Mouse (Mus musculus): Measurements from ENCODE around the gene Spata31d1a. TPM values are rescaled to one million over a fixed set of nuclear protein-coding genes. Genes with fewer than 3 reads are reported as not detected.

Spata31d1a gene
- total and polyA plus RNA-seq, 2 experiments from 2014 or later = 0.21 TPM; not detected in 1

- Histone ChIP-seq H3K27ac (ENCODE audit: low read depth, low read length) (no peak overlapping the region), H3K4me1 (ENCODE audit: insufficient read depth) (0 out of 2 replicates have a peak, but pooled peaks cover 5% of the 10 kb centered on the region), H3K36me3 (ENCODE audit: insufficient read depth) (no peaks in the 10 kb centered on the region), H3K4me2 (ENCODE audit: low read depth) (no peak overlapping the region), H3K9me3 (ENCODE audit: low read length) (no peaks in the 10 kb centered on the region), H3K27me3 (ENCODE audit: insufficient read depth, low read length) (no peaks in the 10 kb centered on the region), H3K4me3 (ENCODE audit: low read depth, low read length) (no peak overlapping the region), H3K9ac (no peak overlapping the region)
- DNase-seq (no peak), ATAC-seq (no peak)
- WGBS = 79% methylated on average over 12 of the region's 12 CpGs
- TF ChIP-seq CTCF (IDR thresholded peaks at IDR 0.05; ENCODE audit: low read depth) = no peak
Measured at GRCm38 (mm10) chr13:59676316-59677229, 33.6 kb downstream of the Spata31d1a start.

- peak within 1 kb of the TSS; percentile 85 for H3K4me2 ChIP-seq (ENCODE audit: low read depth)
- 1% methylated on average over 56 of the region's 61 CpGs for WGBS
- DNase-seq = peak; percentile 55
- peak within 1 kb of the TSS; percentile 77 for H3K4me3 ChIP-seq (ENCODE audit: low read depth, low read length)
- H3K9ac ChIP-seq = peak within 1 kb of the TSS; percentile 77
- peak within 1 kb of the TSS; percentile 81 for H3K27ac ChIP-seq (ENCODE audit: low read depth, low read length)
- H3K9me3 ChIP-seq (ENCODE audit: low read length) = no peaks in the 10 kb centered on the region
- H3K4me1 ChIP-seq (ENCODE audit: insufficient read depth) = 0 out of 2 replicates have a peak, but pooled peaks cover 5% of the 10 kb centered on the region
- no peak for TF ChIP-seq CTCF (IDR thresholded peaks at IDR 0.05; ENCODE audit: low read depth)
- H3K36me3 ChIP-seq (ENCODE audit: insufficient read depth) = no peaks in the 10 kb centered on the region
- H3K27me3 ChIP-seq (ENCODE audit: insufficient read depth, low read length) = no peaks in the 10 kb centered on the region
- ATAC-seq = peak; percentile 72
Measured at GRCm38 (mm10) chr13:59675151-59676011, 34.7 kb downstream of the Spata31d1a start, which contains the start of gene Golm1. Golm1 (minus strand) TSS chr13:59675811.

GRCm38 (mm10) chr13:59674761-59675150 is 35.4 kb downstream of the Spata31d1a start:
- H3K27me3 ChIP-seq (ENCODE audit: insufficient read depth, low read length) = no peaks in the 10 kb centered on the region
- peak overlapping the region; percentile 77 for H3K4me3 ChIP-seq (ENCODE audit: low read depth, low read length)
- DNase-seq (peak; percentile 47), ATAC-seq (peak; percentile 24; the same call in 1 of the 2 replicates)
- H3K9ac ChIP-seq = peak overlapping the region; percentile 77
- no peaks in the 10 kb centered on the region for H3K36me3 ChIP-seq (ENCODE audit: insufficient read depth)
- peak overlapping the region; percentile 81 for H3K27ac ChIP-seq (ENCODE audit: low read depth, low read length)
- H3K9me3 ChIP-seq (ENCODE audit: low read length) = no peaks in the 10 kb centered on the region
- H3K4me2 ChIP-seq (ENCODE audit: low read depth) = peak overlapping the region; percentile 85
- TF ChIP-seq CTCF (IDR thresholded peaks at IDR 0.05; ENCODE audit: low read depth) = no peak
- under 1% methylated on average over 13 of the region's 13 CpGs for WGBS
- H3K4me1 ChIP-seq (ENCODE audit: insufficient read depth) = 0 out of 2 replicates have a peak, but pooled peaks cover 5% of the 10 kb centered on the region

- H3K36me3 ChIP-seq (ENCODE audit: insufficient read depth) = no peaks in the 10 kb centered on the region
- H3K4me2 ChIP-seq (ENCODE audit: low read depth) = peak overlapping the region; percentile 85
- peak overlapping the region; percentile 77; the same call in 1 of the 2 replicates for H3K4me3 ChIP-seq (ENCODE audit: low read depth, low read length)
- DNase-seq = peak; percentile 24
- ATAC-seq = no peak
- TF ChIP-seq CTCF (IDR thresholded peaks at IDR 0.05; ENCODE audit: low read depth) = no peak
- H3K27ac ChIP-seq (ENCODE audit: low read depth, low read length) = 0 out of 2 replicates have a peak overlapping the region, but pooled peaks have one; percentile 35
- H3K9ac ChIP-seq = peak overlapping the region; percentile 77
- no peaks in the 10 kb centered on the region for H3K9me3 ChIP-seq (ENCODE audit: low read length)
- no peaks in the 10 kb centered on the region for H3K27me3 ChIP-seq (ENCODE audit: insufficient read depth, low read length)
- WGBS = 3% methylated on average over 3 of the region's 3 CpGs
- 0 out of 2 replicates have a peak, but pooled peaks cover 5% of the 10 kb centered on the region for H3K4me1 ChIP-seq (ENCODE audit: insufficient read depth)
Measured at GRCm38 (mm10) chr13:59674215-59674614, 35.9 kb downstream of the Spata31d1a start.

- 0 out of 2 replicates have a peak, but pooled peaks cover 5% of the 10 kb centered on the region for H3K4me1 ChIP-seq (ENCODE audit: insufficient read depth)
- 24% methylated on average over 7 of the region's 7 CpGs for WGBS
- DNase-seq = peak; percentile 10
- no peaks in the 10 kb centered on the region for H3K9me3 ChIP-seq (ENCODE audit: low read length)
- no peaks in the 10 kb centered on the region for H3K27me3 ChIP-seq (ENCODE audit: insufficient read depth, low read length)
- H3K27ac ChIP-seq (ENCODE audit: low read depth, low read length) = no peak overlapping the region
- 0 out of 2 replicates have a peak overlapping the region, but pooled peaks have one; percentile 18 for H3K9ac ChIP-seq
- H3K4me2 ChIP-seq (ENCODE audit: low read depth) = peak overlapping the region; percentile 85
- ATAC-seq = no peak
- H3K4me3 ChIP-seq (ENCODE audit: low read depth, low read length) = no peak overlapping the region
- no peak for TF ChIP-seq CTCF (IDR thresholded peaks at IDR 0.05; ENCODE audit: low read depth)
- H3K36me3 ChIP-seq (ENCODE audit: insufficient read depth) = no peaks in the 10 kb centered on the region
Measured at GRCm38 (mm10) chr13:59673597-59673996, 36.5 kb downstream of the Spata31d1a start.

- DNase-seq (no peak), ATAC-seq (no peak)
- Histone ChIP-seq H3K4me2 (ENCODE audit: low read depth) (no peak overlapping the region), H3K4me1 (ENCODE audit: insufficient read depth) (0 out of 2 replicates have a peak, but pooled peaks cover 5% of the 10 kb centered on the region), H3K27me3 (ENCODE audit: insufficient read depth, low read length) (no peaks in the 10 kb centered on the region), H3K9me3 (ENCODE audit: low read length) (no peaks in the 10 kb centered on the region), H3K9ac (no peak overlapping the region), H3K27ac (ENCODE audit: low read depth, low read length) (no peak overlapping the region), H3K4me3 (ENCODE audit: low read depth, low read length) (no peak overlapping the region), H3K36me3 (ENCODE audit: insufficient read depth) (no peaks in the 10 kb centered on the region)
- whole genome bisulfite sequencing = 70% methylated on average over 6 of the region's 6 CpGs
- TF ChIP-seq CTCF (IDR thresholded peaks at IDR 0.05; ENCODE audit: low read depth) = no peak
Measured at GRCm38 (mm10) chr13:59672248-59672647, 37.9 kb downstream of the Spata31d1a start.
